In genomic region chr3:94650409-94650808, GRCm38 (mm10) we compare ENCODE assay signal across 16 mouse cellular contexts. TPM values are rescaled to one million over a fixed set of nuclear protein-coding genes. Genes with fewer than 3 reads are reported as not detected.
DNase-seq lines count a peak whose midpoint lies in the region; ATAC-seq and TF ChIP-seq lines count a peak whose summit lies in the region.
"Had no signal": no experiment of that assay in that cellular context is flagged by ENCODE, and none has a peak within 500 bp of the region (broad histone marks: within the 10 kb centered on the region; RNA-seq: fewer than 3 reads in every experiment).

No protein-coding gene starts in this region.

- no peak overlapping the region for H3K9ac ChIP-seq in limb, embryonic 15.5 days
- H3K9ac ChIP-seq: limb, embryonic 13.5 days had no signal

- 29% methylated on average over 7 of the region's 7 CpGs for WGBS in limb, embryonic 15.5 days
- WGBS in limb, embryonic 10.5 days = 71% methylated on average over 7 of the region's 7 CpGs
- WGBS in cerebellum, adult 2 months = 50% methylated on average over 7 of the region's 7 CpGs

- peaks cover 15% of the 10 kb centered on the region for H3K4me1 ChIP-seq in limb, embryonic 15.5 days
- H3K4me1 ChIP-seq in limb, embryonic 10.5 days = peaks cover 20% of the 10 kb centered on the region
- 0 out of 2 replicates have a peak, but pooled peaks cover 2% of the 10 kb centered on the region for H3K4me1 ChIP-seq in cerebellum, adult 2 months (ENCODE audit: control insufficient read depth, insufficient read depth, low read length)

- H3K27ac ChIP-seq in limb, embryonic 15.5 days = no peak overlapping the region
- H3K27ac ChIP-seq in limb, embryonic 10.5 days = no peak overlapping the region
- H3K27ac ChIP-seq in cerebellum, adult 2 months (ENCODE audit: insufficient read depth, low read length) = no peak overlapping the region
- H3K27ac ChIP-seq: heart, adult 2 months; hindbrain, postnatal 0 days; limb, embryonic 13.5 days had no signal

- no peaks in the 10 kb centered on the region for H3K36me3 ChIP-seq in limb, embryonic 15.5 days
- H3K36me3 ChIP-seq in limb, embryonic 10.5 days = no peaks in the 10 kb centered on the region
- H3K36me3 ChIP-seq: limb, embryonic 13.5 days had no signal

- no peak overlapping the region for H3K4me2 ChIP-seq in limb, embryonic 15.5 days
- H3K4me2 ChIP-seq: limb, embryonic 13.5 days had no signal

- TF ChIP-seq CTCF in cerebellum, adult 2 months (IDR thresholded peaks at IDR 0.05; ENCODE audit: borderline replicate concordance, insufficient read depth, low read depth, low read length) = no peak

- DNase-seq in limb, embryonic 10.5 days (ENCODE audit: low spot score) = no peak
- DNase-seq in fat pad, adult 2 months (ENCODE audit: extremely low read depth, low read depth, low spot score) = peak; percentile 14
- peak; percentile 18 to 52 for DNase-seq in kidney, postnatal 25 days
- peak; percentile 89 for DNase-seq in lung, postnatal 36 days
- no peak for DNase-seq in adrenal gland, postnatal 36 days
- no peak for DNase-seq in left cerebral cortex, postnatal 10 days (ENCODE audit: extremely low spot score in 1 of 2, low spot score in 2 of 2)
- no peak for DNase-seq in cerebellum, adult 2 months
- DNase-seq: right cerebral cortex, postnatal 4 days; thymus, postnatal 36 days had no signal

- TF ChIP-seq POLR2A in cerebellum, adult 2 months (IDR thresholded peaks at IDR 0.05; ENCODE audit: borderline replicate concordance, insufficient read depth, low read length) = no peak

- intact Hi-C loops in left cerebral cortex, postnatal 10 days (cut with DNase I) = no loop called here

- H3K4me3 ChIP-seq in limb, embryonic 15.5 days = no peak overlapping the region
- no peak overlapping the region for H3K4me3 ChIP-seq in limb, embryonic 10.5 days
- H3K4me3 ChIP-seq in cerebellum, adult 2 months (replicated peaks; ENCODE audit: insufficient read depth, low read depth, low read length) = no peak overlapping the region
- H3K4me3 ChIP-seq: heart, adult 2 months; limb, embryonic 13.5 days; megakaryocyte, embryonic 14.5 days had no signal

- H3K27me3 ChIP-seq in limb, embryonic 15.5 days = no peaks in the 10 kb centered on the region
- H3K27me3 ChIP-seq in limb, embryonic 10.5 days (ENCODE audit: low read depth, poor library complexity, severe bottlenecking) = no peaks in the 10 kb centered on the region; the same call in 1 of the 2 replicates
- H3K27me3 ChIP-seq in cerebellum, adult 2 months (ENCODE audit: control insufficient read depth, insufficient read depth, low read length) = no peaks in the 10 kb centered on the region
- H3K27me3 ChIP-seq: limb, embryonic 13.5 days; megakaryocyte, embryonic 14.5 days had no signal

- 0 out of 2 replicates have a peak, but pooled peaks have one; percentile 8 for ATAC-seq in limb, embryonic 15.5 days (ENCODE audit: insufficient number of reproducible peaks, low FRiP score, low TSS enrichment, low read depth)
- ATAC-seq: hindbrain, postnatal 0 days had no signal

- H3K9me3 ChIP-seq in limb, embryonic 15.5 days = no peaks in the 10 kb centered on the region
- H3K9me3 ChIP-seq in limb, embryonic 10.5 days (replicated peaks) = no peaks in the 10 kb centered on the region
- H3K9me3 ChIP-seq: limb, embryonic 13.5 days; megakaryocyte, embryonic 14.5 days had no signal

RNA-seq across cellular contexts. Expression of gene Gm10972, which starts 7.5 kb away (rescaled TPM):
- polyA plus RNA-seq in limb, embryonic 15.5 days (2015; fragmentation: Nextera tagmentation; extraction: Ambion mirVana) = not detected in 2 replicates
- not detected in 2 replicates for polyA plus RNA-seq in limb, embryonic 10.5 days (2016; fragmentation: Nextera tagmentation; extraction: Ambion mirVana)
- not detected for total RNA-seq in adrenal gland, postnatal 36 days (2021)
- total RNA-seq in left cerebral cortex, postnatal 10 days (2021) = not detected
- not detected in 2 replicates for polyA plus RNA-seq in cerebellum, adult 2 months (2012; rRNA removed)
- total RNA-seq: heart, adult 2 months; heart, postnatal 25 days; hindbrain, postnatal 0 days had no signal
- polyA plus RNA-seq: cortical plate, adult 2 months; heart, adult 2 months; hindbrain, postnatal 0 days; limb, embryonic 13.5 days had no signal

RNA-seq across cellular contexts. Expression of gene Tuft1, which starts 8.3 kb away (rescaled TPM):
- 30.2 and 30.9 TPM in 2 replicates for polyA plus RNA-seq in limb, embryonic 15.5 days (2015; fragmentation: Nextera tagmentation; extraction: Ambion mirVana)
- polyA plus RNA-seq in limb, embryonic 10.5 days (2016; fragmentation: Nextera tagmentation; extraction: Ambion mirVana) = 4.1 and 4.5 TPM in 2 replicates
- 10 to 100 TPM; 10.5 to 11.6 TPM for total RNA-seq in adrenal gland, postnatal 36 days (2021)
- 1 to 10 TPM in 1 of 2 experiments, under 1 TPM in 1; 0.77 to 1.3 TPM for total RNA-seq in left cerebral cortex, postnatal 10 days (2021)
- 7.0 and 7.4 TPM in 2 replicates for polyA plus RNA-seq in cerebellum, adult 2 months (2012; rRNA removed)

RNA-seq across cellular contexts. Expression of gene Selenbp2, which starts 42.9 kb away (rescaled TPM):
- 0.77 and 1.4 TPM in 2 replicates for polyA plus RNA-seq in limb, embryonic 15.5 days (2015; fragmentation: Nextera tagmentation; extraction: Ambion mirVana)
- 0.60 TPM in 1 of 2 replicates, not detected in the other for polyA plus RNA-seq in limb, embryonic 10.5 days (2016; fragmentation: Nextera tagmentation; extraction: Ambion mirVana)
- 1 to 10 TPM; 5.4 to 9.6 TPM for total RNA-seq in adrenal gland, postnatal 36 days (2021)
- 1 to 10 TPM in 1 of 2 experiments, not detected in 1; 1.2 TPM for total RNA-seq in left cerebral cortex, postnatal 10 days (2021)
- 0.44 TPM in 1 of 2 replicates, not detected in the other for polyA plus RNA-seq in cerebellum, adult 2 months (2012; rRNA removed)
- polyA plus RNA-seq: cortical plate, adult 2 months had no signal

Comparison
In these comparisons a context has a peak if more than half of its experiments do, and no peak if none do; other contexts are left out.
1. DNase-seq: peak in fat pad, adult 2 months (single experiment), kidney, postnatal 25 days (2 of 2) and lung, postnatal 36 days (single experiment); none in limb, embryonic 10.5 days (single experiment), adrenal gland, postnatal 36 days (0 of 2), left cerebral cortex, postnatal 10 days (0 of 2) and cerebellum, adult 2 months (0 of 2).